Mouse (Mus musculus) ZHBTc4 (cell line): Measurements from ENCODE around the gene Rnaset2b.
"Not testable (repeated sequence)": the region's sequence is repeated elsewhere in the genome, so short reads cannot be mapped to it uniquely, and the experiment has no call there.

Experiments
- DNase-seq: peaks from one replicate; pipeline ENCODE4 v3.0.0-alpha.2; 2011; ENCODE audit warnings: low read depth, low spot score

Rnaset2b gene

DNA sequence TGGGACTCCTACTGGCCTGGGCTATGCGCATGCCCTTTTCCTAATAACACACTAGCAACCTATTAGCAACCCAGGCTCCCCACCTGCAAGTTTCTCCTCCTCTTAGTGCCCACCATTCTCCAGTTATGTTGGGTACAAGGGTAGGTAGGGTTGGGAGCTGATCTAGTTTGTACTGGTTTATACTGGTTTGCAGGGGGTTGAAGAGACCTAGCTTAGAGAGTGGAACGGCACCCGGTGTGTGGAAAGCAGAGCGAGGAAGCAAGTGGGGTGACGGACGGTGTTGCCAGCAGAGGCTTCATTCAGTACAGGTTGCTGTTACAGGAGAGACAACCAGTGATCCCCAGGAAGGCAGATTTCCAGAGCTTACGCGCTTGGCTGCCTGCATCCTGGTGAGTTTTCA is at the start of gene Rnaset2b:
Gene Rnaset2b (plus strand): TSS at position 301 of the 400 bp plus-strand sequence.
- DNase-seq: not testable (repeated sequence)

DNA sequence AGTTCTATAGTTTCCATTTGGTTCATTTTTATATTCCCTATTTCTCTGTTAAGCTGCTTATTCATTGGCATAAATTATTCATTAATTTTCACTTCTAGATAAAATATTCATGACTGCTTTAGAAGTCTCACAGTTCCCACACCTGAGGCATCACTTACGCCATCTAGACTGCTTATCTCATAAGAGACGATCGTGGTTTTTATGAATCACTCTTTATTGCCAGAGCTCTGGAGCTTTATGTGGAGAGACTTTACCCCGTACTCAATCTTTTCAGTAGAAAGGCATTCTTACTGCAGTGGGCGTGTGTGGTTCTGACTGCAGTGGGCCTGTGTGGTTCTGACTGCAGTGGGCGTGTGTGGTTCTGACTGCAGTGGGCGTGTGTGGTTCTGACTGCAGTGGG is 38.8 kb upstream of the Rnaset2b start:
- not testable (repeated sequence) for DNase-seq

DNA sequence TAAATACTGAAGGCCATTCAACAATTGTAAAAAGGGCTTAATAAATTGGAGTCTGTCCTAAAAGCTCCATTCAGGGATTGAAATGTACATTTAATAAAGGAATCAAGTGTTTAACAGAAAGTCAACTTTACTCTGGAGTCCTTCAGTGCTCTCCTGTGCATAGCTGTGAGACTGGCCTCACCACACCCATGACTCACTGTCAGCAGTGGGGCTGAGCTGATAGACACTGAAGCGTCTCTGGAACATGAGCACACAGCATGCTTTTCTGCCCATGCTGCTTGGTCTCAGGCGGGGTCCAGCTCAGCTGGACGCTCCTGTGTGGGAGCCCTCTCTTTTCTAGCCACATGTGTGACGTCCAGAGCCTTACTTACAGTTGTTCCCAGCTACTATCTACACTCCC is 27.9 kb upstream of the Rnaset2b start:
- DNase-seq: not testable (repeated sequence)

DNA sequence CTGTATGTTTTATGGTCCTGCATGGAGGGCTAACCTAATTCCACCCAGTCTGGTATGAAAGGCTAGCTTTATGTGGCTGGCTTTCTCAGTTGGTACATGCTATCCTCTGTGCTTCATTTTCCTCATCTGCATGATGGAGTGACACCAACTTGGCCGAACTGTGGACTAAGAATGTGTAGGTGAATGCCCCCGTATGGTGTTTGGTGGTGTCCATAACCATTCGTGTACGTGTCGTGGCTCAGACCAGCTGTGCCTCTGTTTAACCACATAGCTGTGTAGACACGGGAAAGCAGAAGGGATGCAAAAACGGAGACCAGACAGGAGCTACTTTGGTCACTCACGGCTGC is 22.8 kb upstream of the Rnaset2b start:
- not testable (repeated sequence) for DNase-seq

DNA sequence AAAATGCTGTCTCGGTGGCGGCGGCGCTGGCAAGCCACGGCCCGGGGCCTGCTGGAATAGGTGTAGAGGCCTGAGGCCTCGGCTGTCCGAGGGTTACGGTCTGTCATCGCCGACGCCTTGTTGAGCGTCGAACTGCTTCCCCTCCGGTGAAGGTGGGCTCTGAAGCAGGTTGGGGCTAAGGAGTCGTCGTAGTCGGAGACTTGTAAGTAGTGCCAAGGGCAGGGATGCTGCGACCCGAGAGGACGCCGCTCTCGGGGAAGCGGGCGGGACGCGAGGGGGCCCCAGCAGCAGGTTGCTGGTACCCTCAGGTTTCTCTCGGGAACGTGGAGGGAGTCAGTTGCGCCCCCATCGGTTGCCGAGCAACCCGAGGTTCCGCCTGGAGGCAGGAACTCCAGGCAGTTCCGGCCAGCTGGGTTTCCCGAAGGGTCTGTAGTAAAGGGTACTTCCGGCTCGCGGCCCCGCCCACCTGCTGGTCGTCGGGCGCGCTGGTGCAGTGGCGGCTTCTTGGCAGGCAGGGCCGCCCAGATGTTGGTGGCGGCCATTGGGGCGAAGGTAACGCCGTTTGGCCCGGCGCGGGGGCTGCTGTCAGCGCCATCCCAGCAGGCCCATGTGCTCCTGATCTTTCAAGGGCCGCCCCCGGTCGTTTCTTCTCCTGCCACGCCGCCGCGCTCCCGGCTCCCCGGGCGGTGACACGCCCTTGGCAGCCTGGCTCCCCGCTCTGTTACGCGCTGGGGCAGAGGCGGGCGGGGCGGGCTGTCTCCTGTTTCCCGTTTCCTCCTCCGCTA is 22.3 kb upstream of the Rnaset2b start, which contains the start of gene Rsph3b:
Gene Rsph3b (minus strand): TSS at position 699 of the 785 bp plus-strand sequence.
- DNase-seq: peak; percentile 89

DNA sequence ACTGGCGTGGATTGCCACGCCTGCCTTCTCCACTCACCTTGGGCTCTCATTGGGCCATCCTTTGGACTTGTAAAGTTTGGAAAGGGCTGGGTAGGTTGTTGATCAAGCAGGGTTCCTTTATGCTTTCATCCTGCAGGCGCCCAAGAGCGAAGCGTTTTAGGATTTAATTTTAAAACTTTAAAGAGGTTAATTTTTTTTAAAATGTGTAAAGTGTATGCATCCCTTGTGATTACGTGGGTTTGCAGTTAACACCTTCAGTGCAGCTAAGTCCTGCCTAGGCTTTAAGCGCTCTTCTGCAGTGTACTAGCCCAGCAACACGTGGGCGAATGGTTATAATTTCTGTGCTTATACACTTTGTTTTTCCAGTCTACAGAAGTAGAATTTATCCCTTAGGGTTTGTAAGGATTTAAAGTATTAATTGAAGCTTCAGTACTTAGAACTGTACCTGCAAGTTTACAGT is 21.6 kb upstream of the Rnaset2b start:
- not testable (repeated sequence) for DNase-seq

DNA sequence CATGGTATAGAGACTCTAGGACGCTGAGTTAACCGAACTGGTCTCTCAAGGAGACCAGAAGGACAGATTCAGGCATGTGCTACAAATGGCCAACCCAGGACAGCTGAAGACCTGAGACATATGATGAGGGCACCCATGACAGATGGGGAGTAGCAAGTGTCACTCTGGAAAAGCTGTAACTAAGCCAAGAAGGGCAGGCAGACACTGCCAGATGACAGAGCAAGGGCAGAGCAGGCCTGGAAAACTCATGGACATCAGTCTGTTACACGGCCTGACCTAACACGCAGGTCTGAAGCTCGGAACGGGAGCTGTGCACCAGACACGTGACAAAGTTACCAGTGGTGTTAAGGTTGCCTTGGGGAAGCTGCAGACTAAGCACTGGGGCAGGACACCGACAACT is 11.6 kb upstream of the Rnaset2b start:
- DNase-seq: not testable (repeated sequence)

DNA sequence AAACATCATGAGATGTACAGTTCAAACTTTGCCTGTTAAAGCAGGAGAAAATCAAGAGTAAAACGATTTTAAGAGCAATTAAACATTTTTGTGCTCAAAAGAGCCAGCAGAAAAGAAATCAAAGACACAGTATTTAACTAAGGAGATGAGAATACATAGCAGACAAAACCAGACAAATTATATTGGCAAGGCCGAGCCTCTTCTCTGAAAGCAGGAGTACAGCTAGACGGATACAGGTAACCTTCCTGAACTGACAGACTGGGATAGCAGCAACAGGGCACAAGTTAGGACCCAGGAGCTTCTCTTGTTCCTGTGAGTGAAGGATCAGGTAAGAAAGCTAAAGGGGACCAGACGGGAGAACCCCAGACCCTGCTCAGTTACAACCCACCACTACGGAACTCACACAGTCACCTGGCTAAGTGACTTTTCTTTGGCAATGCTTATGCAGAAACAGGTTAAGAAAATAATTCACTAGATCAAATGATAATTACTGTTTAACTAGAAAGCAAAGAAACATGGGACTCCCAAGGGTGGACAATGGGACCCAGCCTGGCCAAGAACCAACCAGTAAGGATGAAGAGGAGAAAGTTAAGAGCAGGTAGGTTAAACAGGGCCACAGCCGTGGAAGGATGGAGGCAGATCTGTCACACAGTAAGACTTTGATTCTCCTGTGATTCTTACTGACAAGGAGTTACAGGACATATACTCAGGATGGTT is 10.7 kb upstream of the Rnaset2b start:
- not testable (repeated sequence) for DNase-seq

DNA sequence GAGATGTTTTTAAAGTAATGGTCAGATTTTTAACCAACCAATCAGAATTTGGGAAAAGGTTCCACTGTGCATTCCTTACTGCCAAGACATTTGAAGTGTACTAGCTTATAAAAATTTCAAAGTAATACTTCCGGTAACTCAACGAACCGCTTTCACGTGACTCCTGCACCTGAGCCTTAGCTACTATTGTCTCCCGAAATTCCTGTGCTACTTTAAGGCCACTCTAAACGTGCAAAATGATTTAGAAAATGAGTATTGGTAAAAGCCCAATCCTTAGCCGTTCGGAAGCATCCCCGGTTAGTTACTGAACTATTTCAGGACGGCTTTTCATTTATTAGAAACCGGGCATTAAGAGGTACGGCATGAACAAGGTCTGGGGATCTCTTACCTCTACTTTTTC is 10.1 kb upstream of the Rnaset2b start:
- not testable (repeated sequence) for DNase-seq

DNA sequence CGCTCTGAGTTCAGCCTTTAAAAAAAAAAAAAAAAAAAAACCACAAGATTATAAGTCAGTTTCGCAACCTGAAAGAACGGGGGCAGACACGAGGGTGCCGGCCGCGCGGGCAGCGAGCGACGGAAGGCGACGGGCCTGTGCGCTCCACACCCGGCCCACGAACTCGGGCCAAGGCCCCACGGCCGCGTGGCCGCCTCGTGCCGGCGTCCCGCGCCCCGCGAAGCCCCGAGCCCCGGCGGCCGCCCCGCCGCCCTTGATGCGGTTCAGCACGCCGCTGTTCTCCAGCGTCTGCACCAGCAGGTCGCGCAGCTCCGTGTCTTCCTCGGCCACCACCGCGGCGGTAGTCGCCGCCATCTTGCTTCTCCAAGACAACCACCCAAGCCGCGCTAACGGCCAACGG is 9.7 kb upstream of the Rnaset2b start, which contains the start of gene Tagap1:
Gene Tagap1 (minus strand): TSS at position 381 of the 400 bp plus-strand sequence.
- not testable (repeated sequence) for DNase-seq

DNA sequence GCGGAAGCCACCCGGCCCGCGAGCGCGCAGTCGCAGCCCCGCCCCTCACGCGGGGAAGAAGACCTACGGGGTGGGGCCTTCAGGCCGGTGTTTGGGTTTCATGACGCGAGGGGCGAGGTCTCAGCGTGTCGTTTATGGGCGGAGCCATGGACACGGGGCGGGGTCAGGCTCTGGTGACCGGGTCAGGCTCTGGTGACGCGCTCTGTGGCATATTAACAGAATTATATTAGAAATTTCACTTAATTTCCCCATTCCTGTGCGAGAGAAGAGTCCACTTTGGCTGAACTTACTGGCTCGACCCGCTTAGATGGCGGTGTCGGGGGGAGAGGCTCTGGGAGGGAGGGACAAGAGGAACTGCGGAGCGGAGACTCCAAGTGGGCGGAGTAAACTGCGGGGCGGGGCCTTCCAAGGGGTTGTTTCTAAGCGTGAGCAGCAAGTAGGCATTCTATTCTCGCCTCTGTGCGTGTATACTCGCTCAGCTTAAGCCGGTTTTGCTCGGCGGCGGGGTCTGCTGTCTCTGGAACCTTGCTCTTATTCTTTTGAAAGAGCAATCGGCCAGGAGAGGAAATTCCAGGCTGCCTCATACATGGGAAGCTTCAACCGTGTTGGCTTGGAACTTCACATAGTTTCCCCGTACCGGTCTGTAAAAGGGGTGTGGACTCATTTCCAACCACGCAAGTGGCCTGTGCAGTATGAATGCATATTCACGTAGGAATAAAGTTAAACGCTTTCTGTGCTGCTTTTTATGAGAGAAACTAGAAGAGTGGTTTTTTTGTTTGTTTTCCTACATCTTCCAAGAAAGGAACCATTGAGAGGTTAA is 9.0 kb upstream of the Rnaset2b start:
- DNase-seq: not testable (repeated sequence)

DNA sequence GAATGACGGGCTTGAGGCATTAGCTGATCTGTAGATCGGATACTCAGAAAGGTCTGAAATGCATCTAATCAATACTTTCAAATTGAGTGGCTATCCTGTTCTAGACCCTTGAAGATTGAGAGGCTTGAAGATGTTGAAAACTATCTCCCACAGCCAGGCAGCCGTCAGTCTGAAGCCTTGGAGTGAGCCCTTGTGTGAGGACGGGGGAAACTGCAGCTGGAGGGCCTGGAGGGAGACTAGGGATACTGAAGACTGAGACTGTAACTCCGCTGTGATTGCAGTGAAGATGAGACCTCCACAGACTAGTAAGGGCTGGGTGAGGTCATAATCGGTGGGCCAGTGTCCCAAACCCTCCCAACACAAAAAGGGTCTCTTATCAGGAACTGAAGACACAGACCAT is 8.1 kb upstream of the Rnaset2b start:
- DNase-seq: not testable (repeated sequence)

DNA sequence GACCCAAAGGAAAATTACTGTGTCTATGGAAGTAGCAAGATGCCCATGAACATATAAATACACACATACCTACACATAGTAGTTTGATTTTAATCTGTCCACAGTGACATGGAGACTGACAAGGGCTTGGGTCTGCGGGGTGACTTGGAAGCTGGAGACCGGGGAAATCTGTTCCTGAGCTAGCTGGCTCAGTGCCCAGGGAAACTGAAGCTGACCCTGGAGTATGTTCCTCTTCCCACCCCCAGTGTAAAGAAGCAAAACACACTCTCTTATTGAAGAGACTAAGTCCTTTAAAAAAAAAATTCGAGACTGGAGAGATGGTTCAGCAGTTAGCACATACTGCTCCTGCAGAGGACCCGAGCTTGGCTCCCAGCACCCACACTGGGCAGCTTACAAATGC is 7.5 kb upstream of the Rnaset2b start:
- DNase-seq: not testable (repeated sequence)

DNA sequence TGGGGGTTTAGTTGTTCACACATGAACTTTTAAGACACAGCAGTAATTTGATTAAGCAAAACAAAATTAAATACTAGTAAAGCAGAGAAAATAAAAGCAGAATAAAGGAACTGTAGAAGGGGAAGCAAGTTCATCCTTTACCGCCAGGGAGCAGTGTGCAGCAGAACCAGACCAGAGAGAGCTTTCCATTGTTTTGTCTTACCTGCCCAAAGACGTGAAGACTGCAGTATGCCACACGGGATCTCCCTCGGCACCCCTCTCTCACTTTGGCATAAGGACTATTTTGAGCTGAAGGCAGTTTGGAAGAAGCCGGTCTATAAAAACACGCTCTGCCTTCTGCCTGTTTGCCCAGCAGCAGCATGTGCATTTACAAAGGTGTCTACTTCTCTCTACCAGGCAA is 5.1 kb upstream of the Rnaset2b start:
- peak; percentile 62 for DNase-seq

DNA sequence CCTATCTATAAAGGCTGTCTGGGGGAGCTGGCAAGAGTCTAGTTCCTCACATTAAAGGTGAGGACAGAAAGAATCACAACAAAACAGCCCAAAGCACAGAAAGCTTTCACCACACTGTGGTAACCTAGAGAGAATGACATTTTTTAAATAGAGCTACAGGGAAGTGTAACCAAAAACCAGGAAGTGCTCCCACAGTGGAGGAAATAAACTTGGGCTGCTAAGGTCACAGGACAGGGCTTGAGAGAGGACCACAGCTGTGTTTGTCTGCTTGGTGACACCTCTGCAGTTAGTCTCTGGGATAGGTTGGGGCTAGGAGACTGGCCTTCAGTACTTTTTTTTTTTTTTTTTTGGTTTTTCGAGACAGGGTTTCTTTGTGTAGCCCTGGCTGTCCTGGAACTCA is 2.8 kb upstream of the Rnaset2b start:
- not testable (repeated sequence) for DNase-seq

DNA sequence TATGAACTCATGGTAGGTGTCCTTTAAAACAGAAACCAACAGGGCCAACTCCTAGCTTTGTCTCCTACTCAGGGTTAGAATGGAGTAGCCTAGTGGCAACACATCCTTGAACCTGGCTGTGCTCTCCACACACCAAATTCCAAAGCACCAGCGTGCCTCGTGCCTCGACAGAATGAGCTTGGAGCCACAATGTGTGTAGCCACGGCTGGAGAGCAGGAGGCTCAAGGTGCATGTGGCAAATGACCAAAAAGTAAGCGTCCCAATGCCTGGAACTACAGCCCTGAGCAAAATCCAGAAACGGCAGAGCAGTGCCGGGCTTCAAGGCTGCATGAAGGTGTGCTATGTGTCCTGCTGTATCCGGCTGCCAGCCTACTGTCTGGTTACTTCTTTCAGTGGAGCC is 804 bp downstream of the Rnaset2b start:
- DNase-seq: not testable (repeated sequence)

DNA sequence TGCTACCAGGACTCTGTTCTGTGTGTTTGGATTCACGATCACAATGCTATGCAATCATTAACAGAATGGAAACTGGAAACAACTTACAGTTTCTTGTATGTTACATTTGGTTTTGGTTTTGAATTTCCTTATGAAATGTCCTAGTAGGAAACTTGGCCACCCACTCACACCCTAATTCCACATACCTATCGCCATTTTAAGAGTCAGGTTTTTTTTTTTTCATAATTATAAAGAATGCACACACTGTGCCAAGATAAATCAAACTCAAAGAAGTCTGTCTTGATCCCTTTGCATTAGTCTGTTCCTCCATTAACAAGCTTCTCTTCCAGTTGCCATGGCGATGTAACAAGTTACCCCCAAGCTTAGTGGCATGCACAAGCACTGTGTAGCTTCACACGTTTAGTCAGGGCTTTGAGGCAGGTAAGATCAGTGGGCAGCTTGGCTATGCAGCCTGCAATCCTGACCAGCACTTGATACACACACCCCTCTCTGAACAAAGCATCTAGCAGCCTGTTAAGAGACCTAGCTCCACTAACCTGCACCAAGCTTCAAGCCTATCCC is 2.5 kb downstream of the Rnaset2b start:
- not testable (repeated sequence) for DNase-seq

DNA sequence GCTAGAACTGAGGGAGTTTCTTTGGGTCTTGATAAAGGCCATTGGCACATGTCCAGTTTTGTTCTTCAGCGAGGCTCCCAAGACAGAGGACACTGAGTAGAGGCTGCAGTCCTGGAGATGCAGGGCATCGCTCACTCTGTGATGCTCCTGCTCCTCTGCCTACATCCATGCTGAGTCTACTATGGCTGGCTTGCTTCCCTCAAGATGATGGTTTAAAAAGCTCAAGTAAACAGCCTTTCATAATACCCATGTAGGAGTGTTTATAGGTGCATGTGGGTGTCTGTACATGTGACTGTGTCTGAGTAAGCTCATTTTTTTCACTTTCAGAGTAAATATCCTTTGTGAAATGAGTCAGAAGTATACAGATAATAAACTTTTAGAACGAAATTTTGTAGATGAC is 4.6 kb downstream of the Rnaset2b start:
- not testable (repeated sequence) for DNase-seq

DNA sequence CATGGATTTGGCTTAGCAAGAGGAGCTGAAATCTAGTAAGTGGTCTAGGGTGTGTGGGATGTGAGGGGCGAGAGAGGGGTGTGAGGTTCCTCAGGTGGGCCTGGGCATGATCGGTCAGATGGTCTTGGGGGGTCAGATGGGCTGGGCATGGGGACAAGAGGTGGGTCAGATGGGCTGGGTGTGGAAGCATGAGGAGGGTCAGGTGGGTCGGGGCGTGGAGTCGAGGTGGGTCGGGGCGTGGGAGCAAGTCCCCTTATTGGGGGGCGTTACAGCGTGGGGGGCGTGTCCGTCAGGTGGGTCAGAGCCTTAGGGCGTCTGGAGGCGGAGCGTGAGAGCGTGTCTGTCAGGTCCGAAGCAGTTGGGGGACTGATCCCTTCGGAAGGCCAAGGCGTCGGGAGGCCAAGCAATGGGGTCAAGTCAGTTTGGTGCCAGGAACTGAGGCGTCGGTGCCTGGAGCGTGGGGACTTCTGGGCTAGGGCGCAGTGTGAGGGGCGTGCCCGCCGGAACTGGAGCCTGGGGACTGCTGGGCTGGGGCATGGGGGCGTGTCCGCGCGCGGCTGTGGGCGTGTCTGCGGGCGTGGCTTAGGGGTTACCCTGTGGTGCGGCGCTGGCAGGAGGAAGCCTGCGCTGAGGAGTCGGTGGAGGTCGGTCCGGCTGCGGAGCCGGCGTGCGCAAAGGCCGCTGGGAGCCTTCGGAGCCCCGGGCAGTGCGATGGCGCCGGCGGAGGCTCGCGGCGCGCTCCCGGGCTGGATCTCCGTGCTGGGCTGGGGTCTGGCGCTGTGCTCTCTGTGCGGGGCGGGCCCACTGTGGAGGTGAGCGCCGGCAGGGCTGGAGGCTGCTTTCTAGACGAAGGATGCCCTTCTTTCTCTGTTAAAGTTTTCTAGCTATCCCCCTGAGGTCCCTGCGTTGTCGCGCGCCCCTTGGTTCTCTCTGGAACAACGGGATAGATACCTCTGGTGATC is 8.1 kb downstream of the Rnaset2b start, which contains the start of gene Gm49721:
Gene Gm49721 (plus strand): TSS at position 618 of the 962 bp plus-strand sequence.
- DNase-seq: peak; percentile 43

DNA sequence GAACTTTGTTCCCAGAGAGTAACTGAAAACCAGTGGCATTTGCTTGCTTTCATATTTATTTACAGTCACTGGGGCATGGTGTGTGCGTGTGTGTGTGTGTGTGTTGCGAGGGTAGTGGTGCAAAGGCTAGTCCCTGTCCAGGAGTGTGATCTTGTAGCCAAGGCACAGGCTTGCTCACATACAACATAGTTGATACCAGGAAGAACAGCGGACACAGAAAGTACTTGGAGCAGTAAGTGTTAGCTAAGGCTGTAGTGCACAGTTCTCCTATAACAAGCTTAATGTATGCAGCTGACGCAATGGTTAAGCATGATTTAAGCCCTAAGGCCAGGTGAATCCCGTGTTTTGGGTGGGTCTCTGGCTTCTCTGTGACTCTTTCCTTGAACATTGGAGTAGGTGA is 8.9 kb downstream of the Rnaset2b start:
- DNase-seq: not testable (repeated sequence)
